Mouse (Mus musculus): ENCODE results near the gene Fam214a.
A peak's percentile ranks its signal among the peaks of the same experiment; 100 is the strongest.

Gene Fam214a

DNA sequence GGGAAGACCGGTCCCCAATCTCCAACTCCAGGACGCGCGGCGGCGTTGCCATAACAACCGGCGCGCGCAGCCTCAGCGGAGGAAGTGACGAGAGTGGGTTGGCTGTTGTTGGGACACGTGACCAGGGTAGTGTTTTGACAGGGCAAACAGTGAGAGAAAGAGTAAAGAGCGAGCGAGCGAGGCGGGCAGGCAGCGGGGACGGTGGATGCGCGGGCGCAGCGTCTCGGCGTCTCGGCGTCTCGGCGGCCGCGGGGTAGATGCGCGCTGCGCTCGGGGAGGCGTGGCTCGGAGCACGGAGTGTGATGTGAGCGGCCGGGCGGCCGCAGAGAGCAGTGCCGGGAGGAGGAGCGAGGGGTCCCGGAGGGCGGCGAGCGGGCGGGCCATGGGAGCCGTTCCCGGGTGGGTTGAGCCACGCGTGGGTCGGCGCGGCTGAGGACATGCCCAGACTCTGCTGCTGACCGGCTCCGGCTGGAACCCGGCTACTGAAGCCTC is at the start of gene Fam214a:
Gene Fam214a (plus strand): TSS at position 129 of the 492 bp plus-strand sequence.
- DNase-seq (ENCODE audit: low spot score) = peak; percentile 92

DNA sequence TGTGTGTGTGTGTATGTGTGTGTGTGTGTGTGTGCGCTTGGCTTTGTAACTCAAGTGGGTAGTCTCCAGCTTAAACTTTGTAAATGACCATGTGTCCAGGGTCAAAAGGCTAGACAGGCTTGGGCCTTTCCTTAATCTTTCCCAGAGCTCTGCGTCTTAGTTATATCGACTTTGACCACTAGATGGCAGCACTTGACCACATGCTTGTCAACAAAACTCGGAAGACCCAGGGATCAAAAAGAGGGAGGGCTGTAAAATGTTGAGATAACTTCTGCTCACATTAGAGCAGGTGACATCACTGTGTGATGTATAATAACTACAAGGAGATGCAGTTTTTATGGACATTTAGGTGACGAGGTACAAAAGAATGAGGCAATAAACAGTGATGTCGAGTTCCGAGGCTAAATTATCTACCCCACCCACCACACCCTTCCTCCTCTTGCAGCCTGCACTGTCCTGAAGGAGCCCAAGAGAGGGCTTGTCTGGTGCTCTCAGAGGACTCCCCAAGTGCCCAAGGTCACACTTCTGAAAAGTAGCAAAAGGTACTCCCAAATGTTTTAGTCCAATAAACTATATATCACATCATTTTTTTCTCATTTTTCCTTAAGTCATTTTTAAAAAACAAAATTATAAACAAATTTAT is 47.7 kb upstream of the Fam214a start:
- DNase-seq (ENCODE audit: low spot score) = peak; percentile 63

DNA sequence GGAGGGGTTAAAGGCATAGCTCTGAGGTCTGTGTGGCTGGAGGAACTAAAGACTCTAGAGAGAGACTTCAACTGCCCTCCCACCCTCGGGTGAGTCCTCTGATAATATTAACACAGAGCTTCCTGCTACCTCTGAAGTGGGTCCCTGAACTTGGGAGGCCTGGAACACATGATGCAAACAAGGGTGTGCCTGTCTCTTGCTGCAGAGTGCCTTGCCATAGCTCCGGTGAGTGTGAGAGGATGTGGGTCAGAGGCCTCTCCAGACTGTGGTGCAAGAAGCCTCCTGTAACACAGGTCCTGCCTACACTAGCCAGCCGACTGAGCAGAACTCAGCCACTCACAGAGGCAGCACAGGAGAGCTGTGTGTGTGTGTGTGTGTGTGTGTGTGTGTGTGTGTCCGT is 45.7 kb upstream of the Fam214a start:
- DNase-seq (ENCODE audit: low spot score) = no peak

DNA sequence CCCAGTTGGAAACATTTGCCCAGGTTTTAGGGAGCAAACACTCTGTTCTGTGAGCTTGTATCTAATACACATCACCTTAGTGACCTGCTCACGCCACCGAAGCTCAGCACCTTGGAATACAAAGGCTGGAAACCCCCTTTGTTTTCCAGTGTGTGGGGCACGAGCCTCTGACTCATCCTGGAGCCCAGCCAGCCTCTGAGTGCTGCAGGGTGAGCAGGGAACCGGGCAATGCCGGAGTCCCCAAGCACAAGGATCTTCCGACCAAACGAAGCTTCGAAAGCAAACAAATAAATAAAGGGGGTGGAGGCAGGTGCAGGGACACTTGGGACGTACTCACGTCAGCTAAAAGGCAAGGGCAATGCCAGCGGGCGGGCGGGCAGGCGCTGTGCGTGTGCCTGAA is 43.4 kb upstream of the Fam214a start:
- no peak for DNase-seq (ENCODE audit: low spot score)

DNA sequence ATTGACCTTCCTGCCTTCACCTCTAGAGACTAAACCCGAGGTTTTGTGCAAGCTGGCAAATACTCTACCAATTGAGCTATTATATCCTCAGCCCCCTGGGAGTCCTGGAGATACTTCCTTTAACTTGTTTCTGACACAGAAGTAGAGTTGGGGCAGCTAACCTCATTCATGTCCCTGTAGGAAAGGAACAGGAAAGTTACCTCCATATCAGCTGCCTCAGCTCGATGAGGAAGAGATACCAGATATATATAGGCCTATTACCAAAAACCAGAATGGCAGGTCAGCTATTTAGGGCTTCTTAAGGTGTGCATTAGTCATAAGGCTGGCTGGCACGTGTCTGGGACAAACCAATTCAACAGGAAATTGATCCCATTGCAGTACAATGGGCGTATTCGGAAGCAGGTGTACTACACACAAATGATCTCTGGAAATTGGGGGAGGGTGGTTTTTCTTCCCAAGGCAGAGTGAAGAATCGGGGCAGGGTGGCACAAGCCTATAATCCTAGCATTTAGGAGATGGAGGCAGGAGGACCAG is 42.4 kb upstream of the Fam214a start:
- no peak for DNase-seq (ENCODE audit: low spot score)

DNA sequence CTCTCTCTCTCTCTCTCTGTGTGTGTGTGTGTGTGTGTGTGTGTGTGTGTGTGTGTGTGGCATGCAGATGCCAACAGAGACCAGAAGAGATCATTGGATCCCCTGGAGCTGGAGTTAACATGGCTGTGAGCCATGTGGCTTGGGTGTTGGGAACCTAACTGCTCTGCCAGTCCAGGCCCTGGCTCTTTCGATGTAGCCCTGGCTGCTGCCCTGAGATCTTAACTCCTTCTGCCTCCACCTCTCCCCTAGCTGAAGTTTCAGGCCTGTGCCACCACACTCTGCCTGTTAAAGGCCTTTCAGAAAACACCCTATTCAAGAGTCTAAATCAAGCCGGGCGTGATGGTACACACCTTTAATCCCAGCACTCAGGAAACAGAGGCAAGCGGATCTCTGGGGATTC is 41.3 kb upstream of the Fam214a start:
- no peak for DNase-seq (ENCODE audit: low spot score)

DNA sequence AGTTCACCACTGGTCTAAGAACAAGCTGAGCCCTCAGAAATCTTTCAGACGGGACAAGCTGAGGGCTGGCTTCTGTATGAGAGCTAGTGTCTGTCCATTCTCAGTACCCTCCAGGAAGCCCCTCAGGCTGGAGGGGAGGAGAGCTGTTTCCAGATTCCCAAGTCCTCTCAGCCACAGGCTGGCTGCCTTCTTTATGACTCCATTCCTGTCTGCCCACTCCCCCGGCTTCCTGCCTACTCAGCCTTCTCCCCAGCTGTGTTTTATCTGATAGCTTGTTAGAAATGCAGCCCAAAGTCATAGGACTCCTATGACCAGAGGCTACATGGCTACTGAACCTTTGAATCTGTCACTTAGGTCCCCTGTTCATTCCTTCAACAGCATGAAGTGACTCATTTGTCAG is 40.8 kb upstream of the Fam214a start:
- no peak for DNase-seq (ENCODE audit: low spot score)

DNA sequence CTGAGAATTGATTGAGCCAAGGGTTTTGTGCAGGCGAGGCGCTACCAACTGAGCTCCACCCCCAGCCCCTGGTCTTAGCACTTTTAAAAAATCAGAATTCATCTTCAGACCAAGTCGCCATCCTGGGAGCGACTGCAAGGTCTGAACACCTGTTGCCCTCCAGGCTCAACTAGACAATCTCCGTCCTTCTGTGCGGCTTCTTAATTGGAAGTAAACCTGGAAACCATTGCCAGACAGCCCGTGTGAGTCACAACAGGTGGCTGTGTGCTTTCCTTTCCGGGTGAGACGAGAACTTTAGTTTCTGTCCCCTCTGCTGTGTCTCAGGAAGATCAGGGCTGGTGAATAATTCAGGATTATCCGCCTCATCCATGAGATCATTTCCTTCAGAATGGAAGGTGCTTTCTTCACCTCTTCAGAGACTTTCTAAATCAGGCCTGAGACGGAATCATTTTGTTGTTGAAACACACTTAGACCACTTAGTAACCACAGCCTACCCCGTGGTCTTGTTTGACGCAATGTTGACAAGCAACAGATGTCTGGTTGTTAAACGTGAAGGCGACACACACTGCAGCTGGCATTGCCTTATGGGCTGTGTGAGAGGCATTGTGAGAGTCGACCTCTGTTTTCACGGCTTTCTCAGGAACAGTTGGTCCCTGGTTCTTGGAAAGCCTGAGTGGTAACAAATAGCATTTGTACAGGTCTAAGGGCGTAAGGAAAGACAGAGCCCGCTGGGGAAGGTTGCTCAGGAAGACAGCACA is 39.9 kb upstream of the Fam214a start:
- DNase-seq (ENCODE audit: low spot score) = no peak

DNA sequence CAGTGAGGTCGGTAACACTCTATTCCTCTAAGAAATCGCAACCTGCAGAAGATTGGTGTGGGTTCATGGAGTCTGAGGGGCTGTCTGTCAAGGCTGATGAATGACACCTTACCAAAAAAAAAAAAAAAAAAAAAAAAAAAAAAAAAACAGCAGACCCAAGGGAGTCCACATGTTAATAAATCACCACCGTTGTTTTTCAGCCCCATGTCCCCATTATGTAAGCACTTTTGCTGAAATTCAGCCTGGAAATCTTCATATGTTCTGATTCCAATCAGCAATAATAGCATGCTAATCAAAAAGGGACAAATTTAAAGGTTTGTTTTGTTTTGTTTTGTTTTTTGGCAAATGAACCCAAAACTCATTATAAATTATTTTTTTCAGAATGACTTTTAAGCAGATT is 37.1 kb upstream of the Fam214a start:
- DNase-seq (ENCODE audit: low spot score) = no peak

DNA sequence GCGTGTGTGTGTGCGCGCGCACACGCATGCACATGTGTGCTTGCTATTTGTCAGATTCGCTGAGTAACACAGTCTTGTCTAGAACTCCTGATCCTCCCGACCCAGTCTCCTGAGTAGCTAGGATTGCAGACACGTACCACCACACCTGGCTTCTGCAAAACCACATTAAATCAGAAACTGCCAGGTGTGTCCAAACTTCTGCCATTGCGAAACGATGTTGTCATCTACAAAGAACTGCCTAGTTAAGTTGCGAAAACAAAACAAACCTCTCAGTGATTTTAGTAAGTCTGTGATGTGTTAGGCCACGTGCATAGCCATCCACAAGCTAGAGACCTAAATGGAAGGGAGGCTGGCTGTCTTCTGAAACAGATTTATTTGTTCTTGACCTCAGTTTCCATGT is 32.2 kb upstream of the Fam214a start:
- no peak for DNase-seq (ENCODE audit: low spot score)

DNA sequence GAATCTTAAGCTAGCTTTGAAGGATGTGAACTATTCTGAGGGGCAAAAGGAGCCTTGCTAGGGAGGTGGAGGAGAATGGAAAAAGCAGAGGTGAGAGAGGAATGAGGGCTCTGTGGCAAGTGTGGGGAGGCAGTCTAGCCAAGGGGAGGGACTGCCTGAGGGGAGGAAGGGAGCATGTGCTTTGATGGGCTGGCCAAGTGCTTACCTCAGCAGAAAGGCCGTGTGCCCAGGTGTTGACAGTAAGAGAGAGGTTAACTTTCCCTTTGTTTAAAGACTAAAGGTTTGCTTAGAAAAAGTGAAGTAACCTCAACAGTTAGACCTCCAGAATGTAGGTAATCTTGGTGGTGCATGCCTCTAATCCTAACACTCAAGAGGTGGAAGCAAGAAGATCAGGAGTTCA is 31.3 kb upstream of the Fam214a start:
- peak; percentile 35 for DNase-seq (ENCODE audit: low spot score)

DNA sequence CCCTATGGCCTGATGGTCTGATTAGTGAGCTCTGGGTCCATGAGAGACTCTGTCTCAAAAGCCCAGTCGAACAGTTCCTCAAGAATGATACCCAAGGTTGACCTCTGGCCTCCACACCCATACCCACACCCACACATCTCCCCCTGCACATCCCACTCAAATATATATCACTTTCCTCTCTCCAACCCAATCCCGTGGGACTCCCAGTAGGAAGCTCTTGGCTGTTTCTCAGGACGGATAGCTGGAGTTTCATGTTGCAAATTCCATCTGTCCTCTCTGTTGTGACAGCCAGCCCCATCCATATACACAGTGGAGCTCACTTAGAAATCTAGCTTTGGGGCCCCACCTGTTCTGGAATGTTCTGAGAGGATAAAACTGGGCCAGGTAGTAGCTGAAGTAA is 29.8 kb upstream of the Fam214a start:
- DNase-seq (ENCODE audit: low spot score) = no peak

DNA sequence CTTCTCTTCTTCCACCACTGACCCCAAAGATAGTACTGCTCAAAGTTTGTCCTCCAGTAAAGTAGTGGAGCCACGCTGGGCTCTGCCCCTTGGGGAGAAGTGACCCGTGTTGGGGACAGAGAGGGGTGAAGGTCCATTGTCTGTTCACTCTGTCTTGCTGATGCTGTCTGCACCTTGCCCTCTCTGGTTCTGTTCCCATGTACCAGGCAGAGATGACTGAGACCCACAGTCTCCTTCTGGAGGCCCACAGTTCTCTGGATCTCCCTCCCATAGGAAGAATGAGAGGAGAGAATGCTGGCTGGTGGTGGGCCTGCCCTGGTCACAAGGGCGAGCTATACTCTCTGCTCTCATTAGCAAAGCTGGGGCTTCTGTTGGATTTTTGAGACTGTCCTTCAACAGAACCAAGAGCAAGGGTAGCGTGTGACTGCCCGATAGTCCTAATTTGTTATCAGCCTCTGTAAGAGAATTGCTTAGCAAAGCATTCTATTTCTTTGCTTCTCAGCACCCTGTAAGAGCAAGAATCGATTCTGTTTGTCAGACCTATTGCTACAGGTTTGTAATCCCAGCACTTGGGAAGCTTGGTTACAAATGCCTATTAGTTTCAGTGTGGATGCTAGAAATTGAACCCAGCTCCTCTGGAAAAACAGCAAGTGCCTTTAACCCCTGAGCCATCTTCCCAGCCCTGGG is 29.2 kb upstream of the Fam214a start:
- no peak for DNase-seq (ENCODE audit: low spot score)

DNA sequence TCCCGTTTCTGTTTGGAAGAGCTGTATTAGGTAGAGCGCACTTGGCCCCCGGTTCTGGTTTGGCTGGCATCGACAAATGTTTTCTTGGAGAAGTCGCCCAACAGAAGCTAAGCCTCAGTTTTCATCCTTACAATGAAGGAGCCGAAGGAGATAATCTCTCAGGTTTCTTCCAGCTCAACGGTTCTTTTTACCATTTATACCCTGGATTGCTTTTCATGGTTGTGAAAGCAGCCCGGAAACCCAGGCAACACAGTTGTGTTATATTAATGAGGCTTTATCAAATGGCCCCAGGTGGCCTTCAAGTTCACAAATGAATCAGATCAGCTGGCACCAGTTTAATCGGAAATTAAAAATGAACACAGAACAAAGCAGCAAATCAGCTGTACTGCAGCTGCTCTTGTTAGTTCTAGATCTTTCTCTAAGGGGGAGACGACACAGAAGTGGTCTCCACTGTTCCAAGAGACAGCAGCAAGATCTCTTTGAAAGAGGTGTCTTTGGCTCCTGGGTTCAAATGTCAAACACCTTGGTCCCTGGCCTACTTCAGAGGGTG is 27.4 kb upstream of the Fam214a start:
- no peak for DNase-seq (ENCODE audit: low spot score)

DNA sequence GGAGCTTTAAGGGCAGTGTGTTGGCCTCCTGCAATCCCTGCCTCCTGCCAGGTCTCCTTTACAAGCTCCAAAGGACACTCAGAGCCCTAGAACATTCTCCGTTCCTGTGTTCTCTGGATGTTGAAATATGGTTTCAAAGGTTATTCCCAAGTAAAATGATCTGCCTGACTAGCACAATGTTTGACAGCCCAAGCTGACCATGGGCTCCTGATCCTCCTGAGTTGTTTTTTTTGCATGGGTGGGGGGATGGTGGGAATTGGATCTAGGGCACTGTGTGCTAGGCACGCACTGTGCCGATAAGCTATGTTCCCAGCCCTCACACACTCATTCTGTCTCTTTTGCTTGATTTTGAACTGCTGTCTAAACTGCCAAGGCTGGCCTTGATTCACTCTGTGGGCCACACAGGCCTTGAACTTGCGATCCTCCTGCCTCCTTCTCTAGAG is 22.7 kb upstream of the Fam214a start:
- DNase-seq (ENCODE audit: low spot score) = no peak

DNA sequence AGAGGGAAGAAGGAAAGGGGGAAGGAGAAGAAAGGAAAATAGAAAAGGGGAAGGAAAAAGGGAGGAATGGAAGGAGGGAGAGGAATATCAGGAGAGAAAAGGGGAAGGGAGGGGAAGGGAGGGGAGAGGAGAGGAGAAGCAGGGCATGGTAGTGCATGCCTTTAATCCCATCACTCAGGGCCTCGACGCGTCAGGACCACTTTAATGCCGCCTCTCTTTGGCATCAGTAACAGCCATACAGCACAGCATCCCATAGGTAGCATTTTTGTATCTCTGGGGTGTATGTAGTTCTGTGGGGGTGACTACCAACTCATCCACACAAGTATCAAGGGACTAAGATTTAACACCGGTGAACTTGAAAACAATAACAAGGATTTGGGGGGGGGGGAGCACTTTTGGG is 22.0 kb upstream of the Fam214a start:
- no peak for DNase-seq (ENCODE audit: low spot score)

DNA sequence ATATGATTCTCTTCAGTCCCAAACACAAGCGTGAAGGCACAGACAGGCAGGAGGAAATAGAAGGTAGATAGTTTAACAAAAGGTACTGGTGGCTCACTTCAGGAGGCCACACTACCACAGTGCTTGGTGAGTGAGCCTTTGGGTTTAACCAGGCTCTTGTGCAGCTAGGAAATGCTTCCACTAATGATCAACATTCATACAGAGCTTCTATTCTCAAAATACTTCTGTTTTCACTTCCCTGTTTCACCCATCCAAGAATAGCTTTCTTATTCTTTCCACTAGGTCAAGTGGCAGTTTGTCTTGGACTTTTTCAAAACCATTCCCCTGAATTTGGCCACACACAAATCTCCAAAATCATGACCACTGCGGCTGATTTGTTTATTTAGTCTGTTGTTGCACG is 17.4 kb upstream of the Fam214a start:
- DNase-seq (ENCODE audit: low spot score) = no peak

DNA sequence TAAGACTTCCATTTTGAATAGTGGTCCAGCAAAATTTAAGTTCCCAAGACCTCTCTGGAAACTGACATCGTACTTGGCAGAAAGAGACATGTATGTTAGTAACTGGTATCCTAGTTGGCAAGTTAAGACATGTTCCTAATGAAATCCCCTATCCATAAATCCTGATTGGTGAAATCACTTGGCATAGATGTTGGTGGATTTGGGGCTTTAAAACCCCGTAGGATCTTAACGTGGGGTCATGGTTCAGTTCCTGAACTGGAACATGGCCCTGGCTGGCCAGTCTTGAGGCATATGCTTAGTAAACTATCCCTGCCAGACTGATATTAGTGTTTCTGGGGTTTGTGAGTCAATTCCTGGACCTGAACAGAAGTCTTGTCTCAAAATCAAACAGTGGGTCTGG is 14.9 kb upstream of the Fam214a start:
- no peak for DNase-seq (ENCODE audit: low spot score)

DNA sequence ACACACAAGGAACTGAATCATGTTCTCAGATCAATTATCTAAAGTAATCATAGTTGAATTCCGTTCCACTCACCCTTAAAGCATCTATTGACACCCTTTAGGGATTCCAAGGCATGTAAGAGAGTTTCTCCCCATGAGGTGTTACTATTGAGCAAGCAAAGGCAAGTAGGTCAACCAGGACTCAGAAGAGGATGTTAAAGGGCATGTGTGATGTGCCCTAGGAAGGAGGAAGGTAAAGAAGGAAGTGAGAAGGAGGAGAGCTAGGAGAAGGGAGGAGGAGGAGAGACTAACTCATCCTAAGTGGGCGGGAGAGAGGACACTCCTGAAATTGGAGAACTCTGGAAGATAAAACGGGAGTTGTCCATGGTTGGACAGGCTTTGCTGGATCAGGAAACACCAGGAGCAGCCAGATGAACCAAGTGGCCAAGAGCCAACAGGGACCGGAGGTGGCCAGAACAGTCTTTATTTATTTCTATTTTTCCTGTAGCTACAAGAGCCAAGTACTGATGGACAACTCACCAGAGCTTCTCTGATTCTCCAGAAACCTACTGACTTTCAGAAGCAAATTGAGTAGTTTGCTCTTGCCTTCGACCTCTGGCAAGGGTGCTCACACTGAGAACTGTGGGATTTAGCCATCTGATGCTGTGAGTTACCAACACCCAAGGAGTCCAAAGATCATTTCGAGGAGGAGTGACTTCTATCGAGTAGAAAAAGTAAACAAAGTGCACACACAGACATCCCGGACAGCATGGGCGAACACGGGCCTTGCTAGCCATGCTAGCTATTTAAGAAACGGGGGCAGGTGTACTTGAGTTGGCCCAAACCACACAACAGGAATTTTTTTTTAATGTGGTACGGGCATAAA is 13.8 kb upstream of the Fam214a start:
- DNase-seq (ENCODE audit: low spot score) = peak; percentile 41

DNA sequence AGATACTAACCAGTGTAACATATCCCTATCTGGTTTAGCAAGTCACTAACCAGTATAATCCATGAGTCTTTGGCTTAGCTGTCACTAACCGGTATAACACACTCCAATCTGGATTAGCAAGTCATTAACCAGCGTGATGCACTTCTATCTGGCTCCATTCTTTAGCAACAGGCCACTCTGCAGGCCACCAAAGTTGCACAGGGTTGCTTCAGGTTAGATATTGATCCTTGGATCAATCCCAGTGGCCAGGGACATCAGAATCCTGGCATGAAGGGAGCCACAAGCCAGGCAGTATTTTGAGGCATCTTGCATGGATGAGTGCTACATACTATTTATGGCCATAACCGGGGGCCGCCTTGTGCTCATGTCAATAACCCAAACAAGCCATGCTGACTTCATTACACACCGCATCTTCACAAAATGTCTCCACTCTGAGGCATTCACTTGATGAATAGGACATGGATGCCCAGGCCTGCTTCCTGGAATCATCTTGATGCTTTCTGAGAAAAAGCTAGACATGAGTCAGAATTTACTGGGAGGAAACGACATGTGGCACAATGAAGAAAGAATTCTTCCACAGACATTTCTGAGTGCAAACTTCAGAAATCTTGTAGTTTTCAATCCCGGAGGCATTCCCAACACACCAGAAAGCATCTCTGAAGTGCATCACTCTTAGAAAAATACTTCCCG is 5.8 kb upstream of the Fam214a start:
- no peak for DNase-seq (ENCODE audit: low spot score)

DNA sequence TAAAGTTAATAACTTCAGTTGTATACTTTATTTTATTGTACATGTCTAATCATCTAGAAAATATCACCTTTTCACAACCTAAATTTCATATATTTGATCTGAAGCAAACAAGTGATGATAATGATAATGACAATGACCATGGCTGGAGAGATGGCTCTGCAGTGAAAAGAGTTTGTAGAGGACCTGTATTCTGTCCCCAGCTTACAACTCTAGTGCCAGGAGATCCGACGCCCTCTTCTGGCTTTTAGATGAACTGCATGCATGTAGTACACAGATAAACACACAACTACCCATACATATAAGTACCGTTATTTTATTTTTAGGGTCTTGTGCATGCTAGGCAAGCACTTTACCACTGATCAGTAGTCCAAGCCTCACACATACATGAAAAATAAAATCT is 1.2 kb upstream of the Fam214a start:
- no peak for DNase-seq (ENCODE audit: low spot score)
